Mouse (Mus musculus) liver, adult 2 months (tissue): ENCODE results near the gene Usp18.

Experiments used
- CTCF ChIP-seq: fragments of 200-500 bp; IDR thresholded peaks from 2 replicates; pipeline ENCODE4 v1.5.1; 2011; ENCODE audit warnings: low read depth, low read length, control low read depth
- POLR2A ChIP-seq: fragments of 200-500 bp; IDR thresholded peaks from 2 replicates; pipeline ENCODE4 v1.6.1; 2011; ENCODE audit warnings: low read length, control low read depth; ENCODE audit not compliant: insufficient read depth; ENCODE audit errors: extremely low read depth

DNA sequence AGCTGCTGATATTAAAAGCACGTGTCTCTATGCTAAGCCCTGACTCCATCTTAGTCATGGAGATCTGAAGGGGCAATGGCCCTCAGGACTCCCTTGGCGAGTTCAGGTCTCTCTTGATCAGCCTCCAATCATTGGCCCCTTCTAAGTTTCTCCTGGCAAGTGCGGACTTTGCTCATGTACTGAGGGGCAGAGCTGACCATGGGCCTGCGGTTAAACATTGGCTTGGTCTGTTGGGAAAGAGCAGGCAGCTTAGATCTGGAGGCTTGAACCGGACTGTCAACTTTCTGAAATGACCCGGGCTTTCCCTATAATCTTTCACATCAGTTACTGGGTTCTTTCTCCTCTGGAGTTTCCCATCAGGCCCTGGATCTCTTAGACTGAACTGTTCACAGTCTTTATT, 65.3 kb downstream of the Usp18 start:
- TF ChIP-seq CTCF = no peak
- TF ChIP-seq POLR2A = no peak
